22 mouse cellular contexts compared by ENCODE assay signal in genomic region chr11:16594832-16595231, GRCm38 (mm10).
"Had no signal": no experiment of that assay in that cellular context is flagged by ENCODE, and none has a peak within 500 bp of the region (broad histone marks: within the 10 kb centered on the region; RNA-seq: fewer than 3 reads in every experiment).

No protein-coding gene starts in this region.

- H3K36me3 ChIP-seq: lung, embryonic 15.5 days; midbrain, embryonic 10.5 days; midbrain, embryonic 12.5 days; neural tube, embryonic 13.5 days; neural tube, embryonic 15.5 days had no signal

- DNase-seq: liver, postnatal 0 days; lung, adult 2 months; lung, postnatal 14 days; lung, postnatal 4 days; midbrain, embryonic 14.5 days; retina, postnatal 1 day; right cerebral cortex, adult 18-20 months; right cerebral cortex, postnatal 25 days; right cerebral cortex, postnatal 4 days; spleen, adult 18-20 months; thymus, adult 18-20 months; thymus, postnatal 14 days; thymus, postnatal 36 days had no signal

- H3K9me3 ChIP-seq: lung, embryonic 15.5 days; neural tube, embryonic 15.5 days had no signal

- H3K4me2 ChIP-seq: lung, embryonic 15.5 days; midbrain, embryonic 12.5 days; neural tube, embryonic 13.5 days; neural tube, embryonic 15.5 days had no signal

- ATAC-seq: liver, postnatal 0 days; lung, postnatal 0 days; midbrain, embryonic 16.5 days had no signal

- H3K27me3 ChIP-seq: lung, embryonic 15.5 days; megakaryocyte, embryonic 14.5 days; midbrain, embryonic 12.5 days; neural tube, embryonic 13.5 days; neural tube, embryonic 15.5 days had no signal

- H3K9ac ChIP-seq: liver, postnatal 0 days; lung, embryonic 15.5 days; midbrain, embryonic 12.5 days; neural tube, embryonic 13.5 days; neural tube, embryonic 15.5 days had no signal

- H3K27ac ChIP-seq: lung, embryonic 15.5 days; midbrain, embryonic 10.5 days; midbrain, embryonic 12.5 days; neural tube, embryonic 13.5 days; neural tube, embryonic 15.5 days had no signal

- H3K4me3 ChIP-seq: lung, embryonic 15.5 days; megakaryocyte, embryonic 14.5 days; midbrain, embryonic 10.5 days; midbrain, embryonic 12.5 days; myocyte; neural tube, embryonic 13.5 days; neural tube, embryonic 15.5 days had no signal
